Mouse (Mus musculus) activated CD4-positive, CD25-positive, alpha-beta regulatory T cell, adult 4 months (primary cell): ENCODE measurements around the gene Hist1h1c. TPM values are rescaled to one million over a fixed set of nuclear protein-coding genes. Genes with fewer than 3 reads are reported as not detected.
A peak's percentile ranks its signal among the peaks of the same experiment; 100 is the strongest.

Source experiments
- ATAC-seq: one replicate; pipeline ENCODE4 v1.8.0; 2017
- polyA plus RNA-seq, 2 experiments: library from polyadenylated mRNA; unstranded; fragments of 100-300 nt; shearing (Covaris generic); gene quantifications; one replicate each; pipeline ENCODE4 v1.2.1; 2017

Gene Hist1h1c
- polyA plus RNA-seq, 2 experiments from 2014 or later, result 5.3 to 15.2 TPM

GRCm38 (mm10) chr13:23746201-23747080, 7.8 kb downstream of the Hist1h1c start, which contains the start of gene Hist1h2bb:
Hist1h2bb (plus strand) TSS chr13:23746734.
- ATAC-seq, result peak; percentile 87

- ATAC-seq, result no peak
These were observed 8.7 kb downstream of the Hist1h1c start for GRCm38 (mm10) chr13:23747081-23747891.

DNA sequence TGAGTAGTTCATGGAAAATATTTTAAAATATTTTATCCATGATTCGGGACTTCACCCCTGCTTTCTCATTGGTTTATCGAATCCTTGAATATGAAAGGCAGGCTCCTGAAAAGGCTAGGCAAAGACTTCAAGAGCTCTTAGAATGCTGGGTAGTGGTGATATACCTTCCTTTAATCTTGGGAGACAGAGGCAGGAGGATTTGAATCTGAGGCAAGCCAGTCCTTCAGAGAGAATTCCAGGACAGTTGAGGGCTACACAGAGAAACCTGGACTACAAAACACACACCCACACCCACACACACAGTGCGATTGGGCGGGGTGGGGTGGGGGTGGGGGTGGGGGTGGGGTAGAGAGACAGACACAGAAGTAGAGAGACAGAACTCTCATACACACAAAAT, 9.3 kb downstream of the Hist1h1c start:
- ATAC-seq, result no peak

DNA sequence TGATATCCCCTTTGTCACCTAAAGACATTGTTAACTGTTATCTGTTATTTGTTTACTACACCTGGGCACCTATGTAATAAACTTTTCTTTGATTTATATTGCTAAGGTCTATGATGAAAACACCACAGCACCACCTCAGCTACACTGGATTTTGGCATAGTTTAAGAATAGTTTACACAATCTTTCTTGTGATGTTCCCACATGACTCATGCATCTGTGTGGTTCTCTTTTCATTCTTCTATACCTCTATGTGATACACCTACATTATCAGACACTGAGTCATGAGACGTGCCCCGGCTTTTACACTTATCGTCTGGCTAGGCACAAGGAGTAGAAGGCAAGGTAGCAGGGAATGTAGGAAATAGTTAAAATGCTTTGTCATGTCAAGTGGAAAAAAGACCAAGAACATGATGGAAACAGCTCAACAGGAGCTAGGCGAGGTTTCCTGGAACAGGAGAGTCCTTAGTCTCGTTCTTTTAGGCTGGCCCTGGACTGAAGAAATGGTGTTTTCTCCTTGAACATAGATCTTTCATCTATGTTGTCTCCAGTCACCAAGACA, 11.0 kb downstream of the Hist1h1c start:
- ATAC-seq, result no peak

- peak; percentile 38 for ATAC-seq
These were observed 12.3 kb downstream of the Hist1h1c start, which contains the start of gene Hist1h2ab for GRCm38 (mm10) chr13:23750839-23751477. Hist1h2ab (plus strand) TSS chr13:23751126.

- no peak for ATAC-seq
These were observed 12.9 kb downstream of the Hist1h1c start for GRCm38 (mm10) chr13:23751478-23751956.

GRCm38 (mm10) chr13:23752067-23752741, 13.6 kb downstream of the Hist1h1c start, which contains the start of gene Hist1h3b:
Hist1h3b (plus strand) TSS chr13:23752267.
- peak; percentile 38 for ATAC-seq

DNA sequence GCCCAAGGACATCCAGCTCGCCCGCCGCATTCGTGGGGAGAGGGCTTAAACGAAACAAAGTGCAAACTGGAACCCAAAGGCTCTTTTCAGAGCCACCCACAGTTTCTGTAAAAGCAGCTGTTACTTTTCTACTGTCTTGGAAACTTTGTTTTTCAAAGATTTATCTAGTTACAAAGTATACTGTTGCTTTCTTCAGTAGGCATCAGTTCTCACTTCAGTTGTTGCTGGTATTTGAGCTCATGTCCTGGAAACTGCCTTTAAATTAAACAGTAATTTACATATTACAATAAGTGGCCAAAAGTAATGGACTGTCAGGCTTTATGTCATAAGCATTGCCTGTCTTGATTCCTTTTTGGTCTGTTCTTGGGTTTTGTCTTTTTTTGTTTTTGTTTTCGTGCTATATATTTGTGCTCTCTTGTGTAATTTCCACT, 14.1 kb downstream of the Hist1h1c start:
- ATAC-seq, result no peak

DNA sequence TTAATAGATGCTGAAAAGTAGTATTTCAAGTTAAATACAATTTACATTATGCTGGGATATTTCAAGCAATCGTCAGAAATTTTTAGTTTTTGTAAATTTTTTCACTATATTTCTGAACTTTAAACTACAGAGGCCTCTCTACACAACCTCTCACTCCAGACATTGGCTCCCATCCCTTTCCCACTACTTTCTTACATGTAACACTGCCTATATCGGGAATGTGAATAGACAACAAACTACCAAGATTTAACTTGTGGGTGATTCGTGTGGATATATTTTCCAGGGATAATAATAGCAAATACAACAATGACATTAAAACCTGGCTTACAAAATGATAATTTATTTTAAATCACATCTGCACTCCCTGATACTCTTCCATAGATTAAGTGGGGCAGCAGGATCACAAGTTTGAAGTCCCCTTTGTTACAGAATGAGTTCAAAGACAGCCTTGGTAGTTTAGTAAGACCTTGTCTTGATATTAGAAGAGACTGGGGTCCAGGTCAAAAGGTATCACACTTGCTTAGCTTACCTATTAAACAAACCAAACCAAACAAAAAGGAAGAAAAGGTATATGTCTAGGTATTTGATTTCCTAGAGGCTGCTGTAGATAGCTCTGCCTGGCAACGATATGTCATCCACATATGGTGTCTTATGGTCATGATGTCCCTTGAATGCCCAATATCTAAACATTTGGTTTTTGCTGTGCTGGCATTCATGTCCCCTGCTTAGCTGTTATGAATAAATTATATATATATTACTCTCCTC, 14.9 kb downstream of the Hist1h1c start:
- no peak for ATAC-seq

- ATAC-seq, result no peak
These were observed 16.4 kb downstream of the Hist1h1c start for GRCm38 (mm10) chr13:23755000-23755399.

DNA sequence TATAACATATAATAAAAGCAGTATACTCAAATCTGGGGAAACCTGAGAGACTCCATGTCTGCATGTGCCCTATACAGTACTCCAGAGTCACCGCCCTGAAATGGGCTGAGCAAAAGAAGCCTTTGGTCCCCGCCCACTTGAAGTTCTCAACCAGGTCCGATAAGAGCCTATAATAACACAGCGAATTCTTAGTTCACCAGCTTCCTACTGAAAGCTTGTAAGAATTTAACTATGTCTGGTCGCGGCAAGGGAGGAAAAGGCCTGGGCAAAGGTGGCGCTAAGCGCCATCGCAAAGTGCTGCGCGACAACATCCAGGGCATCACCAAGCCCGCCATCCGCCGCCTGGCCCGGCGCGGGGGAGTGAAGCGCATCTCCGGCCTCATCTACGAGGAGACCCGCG, 18.2 kb downstream of the Hist1h1c start, which contains the start of gene Hist1h4b:
Hist1h4b (plus strand) TSS at position 224 of the 400 bp plus-strand sequence.
- ATAC-seq, result peak; percentile 62

DNA sequence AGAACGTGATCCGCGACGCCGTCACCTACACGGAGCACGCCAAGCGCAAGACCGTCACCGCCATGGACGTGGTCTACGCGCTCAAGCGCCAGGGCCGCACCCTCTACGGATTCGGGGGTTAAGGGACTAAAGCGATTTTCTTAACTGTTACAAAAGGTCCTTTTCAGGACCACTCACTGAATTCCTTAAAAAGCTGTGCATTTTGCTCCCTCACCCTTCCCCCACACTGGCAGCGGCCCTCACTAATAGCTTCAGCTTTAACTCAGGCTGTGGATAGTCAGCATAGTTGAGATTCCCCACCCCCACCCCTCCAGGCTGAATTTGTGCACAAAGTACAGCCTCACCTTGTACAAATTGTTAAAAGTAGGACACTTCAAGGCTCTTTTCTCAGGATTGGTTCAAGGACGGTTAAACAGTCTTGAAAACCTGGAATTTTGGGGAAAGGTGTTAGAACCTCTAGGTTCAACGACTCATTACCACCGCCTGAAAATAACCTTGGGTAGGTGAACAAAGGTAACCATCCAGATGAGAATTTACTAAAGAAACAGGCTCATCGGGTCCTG, 18.7 kb downstream of the Hist1h1c start:
- ATAC-seq, result no peak

DNA sequence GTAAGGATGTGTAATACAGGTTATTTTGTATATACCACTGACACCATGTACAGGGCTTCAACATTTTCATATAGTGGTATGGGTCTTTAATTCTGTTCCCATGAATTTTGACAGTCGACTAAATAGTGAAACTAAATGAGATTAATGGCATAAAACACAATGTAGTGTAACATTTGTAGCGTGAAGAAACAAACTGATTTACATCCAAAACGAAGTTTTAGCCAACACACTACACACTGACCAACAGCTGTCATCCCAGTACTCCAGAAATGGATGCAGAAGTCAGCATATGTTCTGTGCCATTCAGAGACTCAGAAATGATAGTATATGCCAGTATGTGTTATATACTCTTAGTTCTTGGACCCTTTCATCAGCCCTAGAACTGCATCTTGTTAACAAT, 19.3 kb downstream of the Hist1h1c start:
- no peak for ATAC-seq

DNA sequence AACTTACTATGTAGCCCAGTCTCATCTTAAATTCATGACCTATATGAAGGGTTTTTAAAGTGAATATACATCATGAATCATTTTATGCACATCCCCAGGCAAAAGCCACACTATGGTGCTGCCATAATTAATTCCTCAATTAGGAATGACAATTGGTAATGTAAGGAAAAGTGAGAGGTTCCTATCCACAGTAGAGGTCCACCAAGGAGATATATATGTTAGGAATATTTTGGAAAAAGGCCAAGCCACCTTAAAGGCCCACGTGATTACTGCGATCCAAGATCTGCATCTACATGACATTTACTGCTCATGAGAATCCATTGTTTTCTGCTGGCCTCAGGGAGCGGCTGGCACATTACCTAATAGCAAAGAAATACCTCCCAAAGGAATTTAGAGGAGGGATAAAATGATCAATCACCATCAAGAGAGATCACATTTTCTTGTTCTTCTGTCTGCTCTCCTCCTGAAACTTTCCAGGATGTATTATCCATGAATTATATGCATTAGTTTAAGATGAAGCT, 20.7 kb downstream of the Hist1h1c start:
- no peak for ATAC-seq

GRCm38 (mm10) chr13:23759916-23760239, 21.3 kb downstream of the Hist1h1c start:
- ATAC-seq, result no peak

DNA sequence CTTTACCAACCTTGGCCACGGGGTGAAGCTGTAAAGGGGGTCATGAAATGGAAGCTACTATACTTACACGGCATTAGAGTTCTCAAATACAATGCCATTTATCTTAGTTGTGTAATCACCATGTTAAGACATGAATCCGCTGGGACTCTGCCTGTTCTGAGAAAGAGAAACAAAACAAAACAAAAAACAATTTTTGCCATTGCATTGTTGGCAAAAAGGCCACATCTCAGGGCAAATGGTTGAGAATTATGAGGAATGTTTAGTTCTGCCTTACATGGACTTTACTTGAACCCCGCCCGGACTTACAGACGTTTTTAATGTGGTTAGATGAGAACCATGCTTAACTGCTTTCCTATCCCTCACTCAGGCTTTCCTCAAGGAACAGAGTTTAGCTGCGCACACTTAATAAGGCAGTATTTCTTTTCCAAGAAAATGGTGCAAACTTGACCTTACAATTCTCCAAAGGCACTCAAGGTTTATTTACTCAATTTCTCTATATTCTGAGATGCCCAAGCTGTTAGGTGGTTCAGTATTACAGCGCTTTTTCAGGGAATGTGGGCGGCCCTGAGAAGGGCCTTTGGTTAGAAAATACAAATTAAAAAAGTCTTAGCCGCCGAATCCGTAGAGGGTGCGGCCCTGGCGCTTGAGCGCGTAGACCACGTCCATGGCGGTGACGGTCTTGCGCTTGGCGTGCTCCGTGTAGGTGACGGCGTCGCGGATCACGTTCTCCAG, 21.8 kb downstream of the Hist1h1c start:
- no peak for ATAC-seq

DNA sequence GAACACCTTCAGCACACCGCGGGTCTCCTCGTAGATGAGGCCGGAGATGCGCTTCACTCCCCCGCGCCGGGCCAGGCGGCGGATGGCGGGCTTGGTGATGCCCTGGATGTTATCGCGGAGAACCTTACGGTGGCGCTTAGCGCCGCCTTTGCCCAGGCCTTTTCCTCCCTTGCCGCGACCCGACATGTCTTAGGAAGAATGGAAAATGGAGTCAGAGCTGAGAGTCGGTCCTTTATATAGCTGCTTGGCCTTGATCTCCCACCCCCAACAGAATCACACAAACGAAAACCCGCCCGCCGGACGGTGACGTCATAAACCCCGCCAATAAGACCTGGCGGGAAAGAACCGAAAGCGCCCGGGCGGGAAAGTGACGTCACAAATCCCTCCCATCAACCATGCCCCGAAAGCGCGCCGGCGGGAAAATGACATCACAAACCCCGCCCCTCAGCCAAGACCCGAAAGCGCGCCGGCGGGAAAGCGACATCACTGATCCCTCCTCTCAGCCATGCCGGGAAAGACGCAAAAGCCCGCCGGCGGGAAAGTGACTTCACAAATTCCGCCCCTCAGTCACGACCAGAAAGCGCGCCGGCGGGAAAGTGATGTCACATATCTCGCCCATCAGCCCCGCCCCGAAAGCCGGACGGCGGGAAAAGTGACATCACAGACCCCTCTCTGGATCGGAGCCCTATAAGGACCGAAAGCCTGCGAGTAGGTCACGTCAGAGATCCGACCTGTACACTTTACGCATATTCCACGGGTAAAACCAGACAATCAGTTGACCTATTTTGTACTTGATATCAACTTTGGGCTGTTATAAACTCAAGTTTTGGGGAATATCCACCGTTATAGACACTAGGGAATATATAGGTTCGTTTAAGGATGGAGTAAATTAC, 22.6 kb downstream of the Hist1h1c start, which contains the start of gene Hist1h4a:
Hist1h4a (minus strand) TSS at position 259 of the 893 bp plus-strand sequence.
- ATAC-seq, result peak; percentile 62
